Mouse (Mus musculus): ENCODE data around the gene Mettl2. TPM values are rescaled to one million over a fixed set of nuclear protein-coding genes. Genes with fewer than 3 reads are reported as not detected.
"Not testable (repeated sequence)": the region's sequence is repeated elsewhere in the genome, so short reads cannot be mapped to it uniquely, and the experiment has no call there.

Mettl2 gene
- 10 to 100 TPM; 12.0 to 16.3 TPM for total RNA-seq (2021)

- peak; percentile 81 to 86 for DNase-seq (ENCODE audit: low spot score in 2 of 2)
- intact Hi-C loops (cut with DNase I) = loop anchor here (1.0 to 2.0 kb wide), 2 partner anchors 55 to 535 kb away; no protein-coding TSS in a partner anchor
Measured at GRCm38 (mm10) chr11:105125735-105126519, at the start of gene Mettl2. Mettl2 (plus strand) TSS chr11:105126425.

GRCm38 (mm10) chr11:105112448-105112847 is 13.8 kb upstream of the Mettl2 start:
- DNase-seq (ENCODE audit: low spot score in 2 of 2); intact Hi-C loops (cut with DNase I): not testable (repeated sequence)

GRCm38 (mm10) chr11:105117814-105118213 is 8.4 kb upstream of the Mettl2 start:
- DNase-seq (ENCODE audit: low spot score in 2 of 2) = no peak
- intact Hi-C loops (cut with DNase I) = no loop called here

- intact Hi-C loops (cut with DNase I) = loop anchor here (5.0 kb wide), 1 partner anchor 353 kb away; no protein-coding TSS in a partner anchor
- no peak for DNase-seq (ENCODE audit: low spot score in 2 of 2)
Measured at GRCm38 (mm10) chr11:105120551-105121061, 5.6 kb upstream of the Mettl2 start.

- intact Hi-C loops (cut with DNase I) = loop anchor here (5.0 kb wide), 1 partner anchor 354 kb away; no protein-coding TSS in a partner anchor
- not testable (repeated sequence) for DNase-seq (ENCODE audit: low spot score in 2 of 2)
Measured at GRCm38 (mm10) chr11:105121792-105122191, 4.4 kb upstream of the Mettl2 start.

- intact Hi-C loops (cut with DNase I) = loop anchor here (2.0 to 5.0 kb wide), 2 partner anchors 357 to 533 kb away; no protein-coding TSS in a partner anchor
- DNase-seq (ENCODE audit: low spot score in 2 of 2) = no peak
Measured at GRCm38 (mm10) chr11:105123986-105124385, 2.2 kb upstream of the Mettl2 start.

GRCm38 (mm10) chr11:105126520-105127029 is 350 bp downstream of the Mettl2 start:
- intact Hi-C loops (cut with DNase I) = loop anchor here (1.0 kb wide), 1 partner anchor 55 kb away; no protein-coding TSS in a partner anchor
- no peak for DNase-seq (ENCODE audit: low spot score in 2 of 2)

- DNase-seq (ENCODE audit: low spot score in 2 of 2) = no peak
- intact Hi-C loops (cut with DNase I) = no loop called here
Measured at GRCm38 (mm10) chr11:105135692-105136091, 9.5 kb downstream of the Mettl2 start.

GRCm38 (mm10) chr11:105137255-105137654 is 11.0 kb downstream of the Mettl2 start:
- DNase-seq (ENCODE audit: low spot score in 2 of 2); intact Hi-C loops (cut with DNase I): not testable (repeated sequence)

GRCm38 (mm10) chr11:105140512-105140911 is 14.3 kb downstream of the Mettl2 start:
- intact Hi-C loops (cut with DNase I) = not testable (repeated sequence)

GRCm38 (mm10) chr11:105141115-105141514 is 14.9 kb downstream of the Mettl2 start:
- intact Hi-C loops (cut with DNase I) = no loop called here
- no peak for DNase-seq (ENCODE audit: low spot score in 2 of 2)

More at GRCm38 (mm10) chr11:105140512-105140911, 14.3 kb downstream of the Mettl2 start:
- not testable (repeated sequence) for DNase-seq (ENCODE audit: low spot score in 2 of 2)

GRCm38 (mm10) chr11:105143564-105143963 is 17.3 kb downstream of the Mettl2 start:
- DNase-seq (ENCODE audit: low spot score in 2 of 2) = no peak
- intact Hi-C loops (cut with DNase I) = no loop called here

- DNase-seq (ENCODE audit: low spot score in 2 of 2) = no peak
- intact Hi-C loops (cut with DNase I) = no loop called here
Measured at GRCm38 (mm10) chr11:105144084-105144483, 17.9 kb downstream of the Mettl2 start.

GRCm38 (mm10) chr11:105144508-105145210 is 18.4 kb downstream of the Mettl2 start:
- intact Hi-C loops (cut with DNase I) = no loop called here
- no peak for DNase-seq (ENCODE audit: low spot score in 2 of 2)

GRCm38 (mm10) chr11:105145211-105145610 is 19.0 kb downstream of the Mettl2 start:
- intact Hi-C loops (cut with DNase I) = no loop called here
- DNase-seq (ENCODE audit: low spot score in 2 of 2) = no peak

- DNase-seq (ENCODE audit: low spot score in 2 of 2) = no peak
- intact Hi-C loops (cut with DNase I) = no loop called here
Measured at GRCm38 (mm10) chr11:105146593-105146992, 20.4 kb downstream of the Mettl2 start, which contains the start of gene Gm10842. Gm10842 (plus strand) TSS chr11:105146893.

GRCm38 (mm10) chr11:105149353-105149752 is 23.1 kb downstream of the Mettl2 start:
- no peak for DNase-seq (ENCODE audit: low spot score in 2 of 2)
- intact Hi-C loops (cut with DNase I) = no loop called here

GRCm38 (mm10) chr11:105149766-105150165 is 23.5 kb downstream of the Mettl2 start:
- DNase-seq (ENCODE audit: low spot score in 2 of 2) = no peak
- intact Hi-C loops (cut with DNase I) = no loop called here

GRCm38 (mm10) chr11:105150691-105151090 is 24.5 kb downstream of the Mettl2 start:
- intact Hi-C loops (cut with DNase I) = no loop called here
- no peak for DNase-seq (ENCODE audit: low spot score in 2 of 2)

Measured in left cerebral cortex, postnatal 25 days (tissue).